Mouse (Mus musculus) stomach, postnatal 0 days (tissue): ENCODE results near the gene Selenon. TPM values are rescaled to one million over a fixed set of nuclear protein-coding genes. Genes with fewer than 3 reads are reported as not detected.
A peak's percentile ranks its signal among the peaks of the same experiment; 100 is the strongest.

Experiments
- ATAC-seq: fragments of 200-750 bp; cut with Nextera tagmentation; 2 replicates; pipeline ENCODE4 v1.8.0; 2017; ENCODE audit not compliant: low FRiP score, low TSS enrichment
- DNase-seq: peaks from one replicate; pipeline ENCODE4 v3.0.0-alpha.2; 2016; ENCODE audit warnings: low spot score
- H3K27ac ChIP-seq: fragments of 300-500 bp; sonication (generic); replicated peaks from 2 replicates; pipeline ENCODE4 v1.5.1; 2014; ENCODE audit warnings: mild to moderate bottlenecking, control low read depth
- H3K27me3 ChIP-seq: fragments of 300-500 bp; sonication (generic); 2 replicates; pipeline ENCODE4 v1.6.1; 2014; ENCODE audit warnings: low read length; ENCODE audit not compliant: control insufficient read depth, insufficient read depth
- H3K36me3 ChIP-seq: fragments of 300-500 bp; sonication (generic); 2 replicates; pipeline ENCODE4 v1.6.1; 2014; ENCODE audit warnings: low read length, mixed read lengths; ENCODE audit not compliant: control insufficient read depth, insufficient read depth
- H3K4me1 ChIP-seq: fragments of 300-500 bp; sonication (generic); replicated peaks from 2 replicates; pipeline ENCODE4 v1.6.1; 2014; ENCODE audit warnings: antibody characterized with exemption; ENCODE audit not compliant: control insufficient read depth, insufficient read depth
- H3K4me2 ChIP-seq: fragments of 300-500 bp; sonication (generic); replicated peaks from 2 replicates; pipeline ENCODE4 v1.6.1; 2014; ENCODE audit warnings: low read depth, mild to moderate bottlenecking, control low read depth, moderate library complexity
- H3K4me3 ChIP-seq: fragments of 300-500 bp; sonication (generic); 2 replicates; pipeline ENCODE4 v1.5.1; 2014; ENCODE audit warnings: low read depth, low read length, control low read depth
- H3K9ac ChIP-seq: fragments of 300-500 bp; sonication (generic); 2 replicates; pipeline ENCODE4 v1.6.1; 2014; ENCODE audit warnings: mild to moderate bottlenecking, low read length, control low read depth, mixed read lengths
- H3K9me3 ChIP-seq: fragments of 300-500 bp; sonication (generic); 2 replicates; pipeline ENCODE4 v1.6.1; 2016; ENCODE audit warnings: low read length; ENCODE audit not compliant: control insufficient read depth
- CTCF ChIP-seq: IDR thresholded peaks from 2 replicates; pipeline ENCODE4 v1.5.1; 2016; ENCODE audit warnings: antibody characterized with exemption, low read depth, mild to moderate bottlenecking, moderate library complexity
- EP300 ChIP-seq: optimal IDR thresholded peaks from 2 replicates; pipeline ENCODE3; 2016; ENCODE audit warnings: antibody characterized with exemption
- WGBS: fragments of 180-500 bp; shearing (Covaris S2); extraction: QIAGEN DNeasy Blood & Tissue Kit; methylation state at CpG from one replicate; pipeline ENCODE4 v1.1.7; 2014; 5-methylcytosine and 5-hydroxymethylcytosine counted together
- polyA plus RNA-seq: library from polyadenylated mRNA; unstranded; fragments of >200 nt; fragmentation: Nextera tagmentation; extraction: Ambion mirVana; gene quantifications from 2 replicates; pipeline ENCODE4 v1.2.1, GENCODE M21; 2015

The Selenon gene
- polyA plus RNA-seq, 1 experiment from 2014 or later, result 8.6 TPM

- peak; percentile 52 for DNase-seq
- Histone ChIP-seq H3K36me3 (no peaks in the 10 kb centered on the region), H3K4me2 (no peak overlapping the region), H3K27ac (0 out of 2 replicates have a peak overlapping the region, but pooled peaks have one; percentile 4), H3K9ac (no peak overlapping the region), H3K4me1 (no peaks in the 10 kb centered on the region), H3K4me3 (no peak overlapping the region), H3K27me3 (no peaks in the 10 kb centered on the region), H3K9me3 (no peaks in the 10 kb centered on the region)
- no peak for TF ChIP-seq EP300
- 0 out of 2 replicates have a peak, but pooled peaks have one; percentile 17 for TF ChIP-seq CTCF
- 20% methylated on average over 15 of the region's 16 CpGs for WGBS
- ATAC-seq, result no peak; the same call in 1 of the 2 replicates
These were observed 5.8 kb upstream of the Selenon start for GRCm38 (mm10) chr4:134557626-134558249.

GRCm38 (mm10) chr4:134555956-134556580 is 4.1 kb upstream of the Selenon start:
- H3K9ac ChIP-seq, result no peak overlapping the region
- TF ChIP-seq CTCF (peak; percentile 66), EP300 (no peak)
- ATAC-seq, result no peak
- H3K36me3 ChIP-seq, result no peaks in the 10 kb centered on the region
- no peaks in the 10 kb centered on the region for H3K9me3 ChIP-seq
- no peak overlapping the region for H3K27ac ChIP-seq
- H3K4me2 ChIP-seq, result no peak overlapping the region
- DNase-seq, result peak; percentile 53
- H3K27me3 ChIP-seq, result no peaks in the 10 kb centered on the region
- WGBS, result 61% methylated on average over 8 of the region's 8 CpGs
- H3K4me1 ChIP-seq, result 0 out of 2 replicates have a peak, but pooled peaks cover 3% of the 10 kb centered on the region
- no peak overlapping the region for H3K4me3 ChIP-seq

GRCm38 (mm10) chr4:134553631-134554030 is 1.7 kb upstream of the Selenon start:
- TF ChIP-seq EP300 (no peak), CTCF (peak; percentile 43)
- Histone ChIP-seq H3K27me3 (no peaks in the 10 kb centered on the region), H3K4me1 (0 out of 2 replicates have a peak, but pooled peaks cover 3% of the 10 kb centered on the region), H3K9me3 (no peaks in the 10 kb centered on the region), H3K4me3 (no peak overlapping the region), H3K27ac (no peak overlapping the region), H3K9ac (no peak overlapping the region), H3K36me3 (no peaks in the 10 kb centered on the region; the same call in 1 of the 2 replicates), H3K4me2 (no peak overlapping the region)
- no peak for DNase-seq
- ATAC-seq, result no peak
- WGBS, result 88% methylated on average over 1 of the region's 1 CpGs

DNA sequence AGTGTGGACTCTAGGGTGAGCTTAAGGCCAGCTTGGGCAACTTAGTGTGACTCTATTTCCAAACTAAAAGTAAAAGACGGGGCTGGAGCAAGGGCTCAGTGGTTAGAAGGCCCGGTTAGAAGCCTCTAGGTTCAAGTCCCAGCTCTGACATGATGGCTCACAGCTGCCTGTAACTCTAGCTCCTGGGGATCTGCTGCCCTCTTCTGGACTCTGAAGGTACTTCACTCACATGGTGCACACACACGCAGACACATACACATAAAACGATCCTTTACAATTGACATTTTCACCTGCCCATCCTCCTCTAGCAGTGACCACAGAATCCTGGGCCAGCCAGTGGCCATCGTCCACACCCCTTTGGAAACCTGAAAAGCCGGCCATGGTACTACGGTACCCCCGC is 2.1 kb downstream of the Selenon start:
- no peak for ATAC-seq
- Histone ChIP-seq H3K9me3 (no peaks in the 10 kb centered on the region), H3K36me3 (peaks cover 5% of the 10 kb centered on the region; the same call in 1 of the 2 replicates), H3K27ac (no peak overlapping the region), H3K27me3 (no peaks in the 10 kb centered on the region), H3K4me2 (no peak overlapping the region), H3K4me3 (no peak overlapping the region), H3K9ac (no peak overlapping the region), H3K4me1 (0 out of 2 replicates have a peak, but pooled peaks cover 6% of the 10 kb centered on the region)
- TF ChIP-seq EP300 (no peak), CTCF (peak; percentile 48)
- WGBS, result 96% methylated on average over 8 of the region's 8 CpGs
- DNase-seq, result no peak

- Histone ChIP-seq H3K4me2 (no peak overlapping the region), H3K4me1 (0 out of 2 replicates have a peak, but pooled peaks cover 6% of the 10 kb centered on the region), H3K9me3 (no peaks in the 10 kb centered on the region), H3K36me3 (peaks cover 8% of the 10 kb centered on the region; the same call in 1 of the 2 replicates), H3K9ac (no peak overlapping the region), H3K27ac (0 out of 2 replicates have a peak overlapping the region, but pooled peaks have one; percentile 35), H3K27me3 (no peaks in the 10 kb centered on the region), H3K4me3 (no peak overlapping the region)
- TF ChIP-seq CTCF, result peak; percentile 15; the same call in 1 of the 2 replicates
- TF ChIP-seq EP300, result no peak
- no peak for ATAC-seq
- no peak for DNase-seq
- WGBS, result 50% methylated on average over 18 of the region's 18 CpGs
These were observed 3.6 kb downstream of the Selenon start for GRCm38 (mm10) chr4:134548169-134548938.
